Mouse (Mus musculus) splenic B cell, adult 2 months (primary cell): Measurements from ENCODE around the gene Ppcs.

Experiments
- DNase-seq: peaks from one replicate; pipeline ENCODE4 v3.0.0-alpha.2; 2011; ENCODE audit warnings: low read depth, low spot score
- H3K27me3 ChIP-seq: 2 replicates; pipeline ENCODE4 v1.6.1; 2012; ENCODE audit warnings: mild to moderate bottlenecking, low read length, moderate library complexity, mixed read lengths; ENCODE audit not compliant: control insufficient read depth, poor library complexity, insufficient read depth, severe bottlenecking
- H3K36me3 ChIP-seq: 2 replicates; pipeline ENCODE4 v1.6.1; 2012; ENCODE audit warnings: mild to moderate bottlenecking, low read length, moderate library complexity, mixed read lengths; ENCODE audit not compliant: control insufficient read depth, poor library complexity, insufficient read depth, severe bottlenecking

The Ppcs gene

DNA sequence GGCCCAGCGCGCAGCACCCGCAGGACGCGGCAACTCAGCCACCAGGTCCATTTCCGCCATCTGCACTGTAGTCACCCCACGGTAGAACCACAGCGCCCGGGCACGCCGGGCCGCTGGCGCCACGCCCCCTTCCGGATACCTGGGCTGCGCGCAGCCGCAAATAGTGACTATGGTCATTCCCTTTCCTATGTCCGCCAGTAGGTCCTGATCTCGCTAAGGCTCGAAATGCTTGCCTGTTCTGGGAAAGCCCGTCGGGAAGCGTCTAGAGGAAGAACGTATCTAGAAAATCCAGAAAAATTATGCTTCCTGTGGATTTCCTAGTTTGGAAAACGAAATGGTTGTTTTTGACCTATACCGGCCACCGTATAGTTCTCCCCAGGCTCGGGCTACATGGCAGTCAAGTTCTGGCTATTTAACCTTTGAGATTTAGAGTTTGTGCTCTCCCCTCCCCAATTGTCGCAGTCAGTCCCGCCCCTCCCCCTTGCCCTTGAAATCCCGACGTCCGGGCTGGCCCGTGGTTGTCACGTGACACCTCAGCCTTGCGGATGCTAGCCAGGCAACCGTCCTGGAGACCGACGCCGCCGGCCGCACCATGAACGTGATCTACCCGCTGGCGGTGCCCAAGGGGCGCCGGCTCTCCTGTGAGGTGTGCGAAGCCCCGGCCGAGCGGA lies at the start of gene Ppcs, which contains the start of gene Zmynd12:
Gene Ppcs (minus strand): TSS at position 127 of the 671 bp plus-strand sequence.
Gene Zmynd12 (plus strand): TSS at position 521 of the 671 bp plus-strand sequence.
- DNase-seq: peak; percentile 92
- Histone ChIP-seq H3K27me3 (no peaks in the 10 kb centered on the region), H3K36me3 (peaks cover 1% of the 10 kb centered on the region; the same call in 1 of the 2 replicates)

DNA sequence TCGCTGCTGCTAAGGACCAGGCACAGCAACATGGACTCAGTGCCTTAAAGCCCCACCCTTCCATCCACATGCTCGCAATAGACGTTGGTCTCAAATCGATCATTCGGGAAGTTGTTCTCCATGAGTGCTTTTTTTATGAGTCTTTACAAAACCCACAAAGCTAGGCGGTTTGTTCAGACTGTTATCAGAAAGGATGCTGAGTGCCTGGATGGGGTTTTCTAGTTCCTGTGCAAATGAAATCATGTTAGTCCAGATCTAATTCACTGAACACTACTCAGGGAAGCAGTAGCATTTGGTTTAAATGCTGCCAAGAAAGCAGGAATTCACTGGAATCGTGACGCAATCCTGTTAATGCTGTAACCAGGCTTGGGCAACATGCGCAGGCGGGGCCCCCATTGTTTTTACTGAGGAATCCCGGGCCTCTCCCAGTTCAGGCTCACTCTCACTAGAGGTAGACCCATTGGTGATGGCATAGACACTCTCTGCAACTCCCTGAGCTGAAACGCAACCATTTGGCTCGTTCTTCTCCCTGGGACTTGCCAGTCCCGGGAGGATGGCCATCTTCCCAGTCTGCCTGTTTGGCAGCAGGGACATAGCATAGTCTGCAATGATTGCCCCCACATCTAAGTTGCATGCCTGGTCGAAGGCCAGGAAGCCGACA lies 45.6 kb upstream of the Ppcs start:
- no peaks in the 10 kb centered on the region for H3K27me3 ChIP-seq
- DNase-seq: no peak
- H3K36me3 ChIP-seq: no peaks in the 10 kb centered on the region

DNA sequence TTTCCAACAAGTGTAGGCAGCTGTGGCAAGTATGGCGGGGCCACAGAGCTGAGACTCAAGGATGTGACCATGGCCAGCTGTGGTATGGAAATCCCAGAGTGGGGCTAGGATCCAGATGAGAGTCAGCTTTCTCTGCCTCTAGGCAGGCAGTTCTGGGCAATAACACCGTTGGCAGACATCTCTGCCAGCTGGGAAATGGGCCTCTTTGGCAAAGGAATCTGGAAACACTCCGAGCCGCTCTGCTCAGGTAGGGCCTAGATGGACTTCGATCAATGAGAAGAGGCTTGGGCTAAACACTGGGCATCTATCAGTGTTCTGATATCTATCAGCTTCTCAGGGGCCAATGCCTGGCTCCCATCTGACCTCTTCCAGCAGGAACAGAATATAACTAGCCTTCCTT lies 43.6 kb upstream of the Ppcs start:
- Histone ChIP-seq H3K27me3 (no peaks in the 10 kb centered on the region), H3K36me3 (no peaks in the 10 kb centered on the region)
- no peak for DNase-seq

DNA sequence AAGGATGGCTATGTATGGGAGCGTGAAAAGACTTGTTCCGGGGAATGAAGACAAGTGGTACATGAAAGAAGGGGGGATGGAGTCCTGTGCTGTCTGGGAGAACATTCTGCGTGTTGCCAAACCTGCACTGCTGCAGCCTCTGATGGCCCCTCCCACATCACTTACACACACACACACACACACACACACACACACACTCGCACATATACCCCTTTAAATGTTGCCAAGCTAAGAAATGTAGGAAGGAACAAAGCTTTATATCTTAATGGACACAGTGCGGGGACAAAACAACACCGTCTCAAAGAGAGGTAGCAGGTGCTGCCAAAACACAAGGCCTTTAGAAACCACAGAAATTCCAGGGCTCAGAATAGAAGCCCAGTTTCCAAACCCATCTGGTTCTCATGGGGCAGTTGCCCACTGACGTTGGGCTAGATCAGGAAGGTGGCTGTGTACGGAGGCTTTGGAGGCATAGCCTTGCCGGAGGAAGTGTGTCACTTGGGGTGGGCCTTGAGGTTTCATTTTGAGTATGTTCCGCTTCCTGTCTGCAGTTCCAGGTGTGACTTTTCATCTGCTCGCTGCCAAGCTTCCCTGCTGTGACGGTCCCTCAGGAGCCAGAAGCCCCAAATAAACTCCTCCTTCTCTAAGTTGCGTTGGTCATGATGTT lies 41.7 kb upstream of the Ppcs start:
- no peaks in the 10 kb centered on the region for H3K27me3 ChIP-seq
- peak; percentile 82 for DNase-seq
- H3K36me3 ChIP-seq: no peaks in the 10 kb centered on the region

DNA sequence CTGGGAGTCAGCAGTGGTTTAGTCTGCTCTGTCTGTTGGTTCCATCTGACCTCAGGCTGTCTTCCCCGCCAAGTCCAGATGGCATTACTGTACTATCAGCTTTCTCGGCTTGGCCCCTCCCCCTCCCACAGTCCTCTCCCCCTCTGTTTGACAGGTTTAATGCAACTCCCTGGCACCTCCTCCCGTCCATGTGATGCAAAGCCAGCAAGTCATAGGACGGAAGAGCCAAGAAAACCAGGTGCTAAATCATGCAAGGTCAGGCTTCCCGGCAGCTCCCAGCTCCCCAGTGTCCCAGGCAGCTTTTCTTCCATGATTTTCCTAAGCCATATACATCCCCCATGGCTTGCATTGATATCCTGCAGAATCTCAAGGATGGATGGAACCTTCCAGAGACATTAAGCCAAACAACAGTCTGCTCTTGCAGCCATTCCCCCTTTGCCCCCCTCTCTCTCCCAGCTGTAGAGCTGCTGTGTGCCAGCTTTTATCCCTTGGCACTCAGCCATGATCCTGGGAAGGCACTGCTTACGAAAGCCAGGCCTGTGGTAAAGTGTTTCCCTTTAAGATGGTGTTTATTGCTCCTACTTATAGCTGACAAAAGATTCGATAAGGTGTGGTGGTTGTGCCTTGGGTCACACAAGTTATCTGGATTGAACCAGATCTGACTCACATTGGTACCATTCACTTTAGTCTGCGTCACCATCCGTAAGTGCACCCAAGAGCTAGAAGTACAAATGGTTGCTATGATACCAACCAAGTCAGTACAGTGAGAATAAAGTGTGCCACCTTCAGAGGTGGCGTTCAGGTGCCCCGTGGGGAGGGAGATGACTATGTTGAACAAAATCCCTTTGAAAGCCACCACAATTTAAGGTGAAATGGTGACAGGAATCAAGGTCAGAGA lies 40.9 kb upstream of the Ppcs start:
- Histone ChIP-seq H3K27me3 (no peaks in the 10 kb centered on the region), H3K36me3 (no peaks in the 10 kb centered on the region)
- DNase-seq: no peak

DNA sequence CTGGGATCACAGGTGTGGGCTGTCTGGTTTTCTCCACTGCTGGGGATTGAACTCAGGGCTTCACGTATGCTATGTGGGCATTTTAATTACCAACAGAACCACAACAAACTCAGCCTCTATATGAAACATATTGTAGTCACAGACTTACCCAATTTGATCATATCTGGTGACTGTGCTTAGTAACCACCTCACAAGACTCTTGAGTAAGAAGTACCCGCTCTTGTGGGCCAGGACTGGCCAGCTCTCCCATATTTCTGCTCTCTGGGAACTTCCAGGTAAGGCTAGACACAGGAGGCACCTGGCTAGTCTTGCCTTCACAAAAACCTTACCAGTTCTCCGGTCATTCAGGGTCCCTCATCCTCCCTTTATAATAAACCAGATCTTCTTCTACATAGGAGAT lies 40.2 kb upstream of the Ppcs start:
- no peak for DNase-seq
- H3K36me3 ChIP-seq: no peaks in the 10 kb centered on the region
- H3K27me3 ChIP-seq: no peaks in the 10 kb centered on the region

DNA sequence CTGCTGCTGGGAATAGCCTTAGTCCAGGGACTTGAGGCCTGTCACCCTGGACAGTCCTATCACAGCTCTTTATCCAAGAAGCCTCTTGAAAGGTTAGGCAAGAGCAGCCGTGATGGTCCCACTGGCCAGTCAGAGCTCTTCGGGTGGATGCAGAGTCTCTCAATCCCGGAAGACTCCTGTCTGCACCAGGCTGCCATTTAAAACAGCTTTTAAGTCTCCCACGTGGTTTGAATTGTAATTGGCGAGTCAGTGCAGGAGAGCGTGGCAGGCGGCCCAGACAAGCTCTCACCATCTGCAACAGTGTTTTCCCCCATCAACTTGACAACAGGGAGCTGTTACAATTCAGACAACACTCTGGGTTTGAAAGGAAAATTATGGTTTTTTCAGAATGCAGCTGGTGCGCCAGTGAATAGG lies 38.5 kb upstream of the Ppcs start:
- no peaks in the 10 kb centered on the region for H3K27me3 ChIP-seq
- no peak for DNase-seq

DNA sequence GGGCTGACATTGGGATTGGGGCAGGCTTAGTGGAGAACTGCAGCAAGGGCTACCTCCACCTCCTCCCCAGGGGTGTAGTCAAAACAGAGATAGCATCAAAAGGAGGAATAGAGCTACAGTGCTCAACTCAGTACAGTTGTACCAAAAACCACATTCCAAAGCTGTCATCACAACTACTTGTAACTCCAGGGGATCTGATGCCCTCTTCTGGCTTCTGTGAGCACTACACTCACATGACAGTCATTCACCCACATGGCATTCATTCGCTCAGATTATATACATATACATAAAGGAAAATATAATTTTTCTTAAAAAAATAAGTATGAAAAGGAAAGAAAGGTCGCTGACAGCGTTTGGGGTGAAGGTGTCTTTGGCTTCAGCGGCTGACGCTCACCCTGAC lies 38.1 kb upstream of the Ppcs start:
- peak; percentile 24 for DNase-seq

More for the DNA sequence above, 38.5 kb upstream of the Ppcs start:
- no peaks in the 10 kb centered on the region for H3K36me3 ChIP-seq

DNA sequence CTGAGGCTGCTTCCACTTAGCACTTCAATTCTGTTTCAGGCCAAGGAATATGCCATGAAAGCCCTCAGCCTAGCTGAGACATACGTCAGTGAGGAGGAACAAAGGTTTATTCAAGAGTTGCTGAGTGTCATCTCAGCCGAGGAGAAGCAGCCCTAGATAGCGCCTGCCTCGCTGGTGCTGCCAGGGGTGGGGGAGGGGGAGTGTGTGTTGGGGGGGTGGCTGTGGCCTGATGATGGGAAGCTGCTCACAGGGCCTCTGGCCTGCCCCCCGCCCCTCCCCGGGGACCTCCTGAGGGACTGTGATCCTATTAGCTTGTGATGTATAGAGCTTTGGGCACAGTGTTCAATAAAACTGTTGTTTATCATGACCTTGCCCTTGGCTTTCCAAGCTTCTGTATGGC lies 31.3 kb upstream of the Ppcs start:
- no peak for DNase-seq
- no peaks in the 10 kb centered on the region for H3K27me3 ChIP-seq

More for the DNA sequence above, 38.1 kb upstream of the Ppcs start:
- Histone ChIP-seq H3K27me3 (no peaks in the 10 kb centered on the region), H3K36me3 (no peaks in the 10 kb centered on the region)

DNA sequence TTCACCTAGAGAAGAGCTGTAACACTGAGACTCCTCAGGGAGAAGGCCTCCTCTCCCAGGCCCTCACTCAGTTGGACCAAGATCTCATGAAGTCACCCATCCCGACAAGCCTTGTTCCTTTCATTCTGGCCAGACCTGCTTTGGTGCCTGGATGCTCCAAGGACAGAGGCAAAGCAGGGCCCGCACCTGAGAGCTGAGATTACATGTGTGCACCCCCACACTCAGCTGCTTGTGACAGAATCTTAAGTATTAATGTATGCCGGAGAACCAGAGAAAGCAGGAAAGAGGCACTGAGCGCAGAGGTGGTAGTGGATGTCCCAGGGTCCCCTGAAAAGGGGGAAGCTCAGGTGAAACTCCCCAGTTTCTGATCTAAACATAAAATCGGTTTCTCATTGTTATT lies 30.9 kb upstream of the Ppcs start:
- H3K27me3 ChIP-seq: no peaks in the 10 kb centered on the region
- DNase-seq: no peak
- H3K36me3 ChIP-seq: no peaks in the 10 kb centered on the region

More for the DNA sequence above, 31.3 kb upstream of the Ppcs start:
- no peaks in the 10 kb centered on the region for H3K36me3 ChIP-seq

DNA sequence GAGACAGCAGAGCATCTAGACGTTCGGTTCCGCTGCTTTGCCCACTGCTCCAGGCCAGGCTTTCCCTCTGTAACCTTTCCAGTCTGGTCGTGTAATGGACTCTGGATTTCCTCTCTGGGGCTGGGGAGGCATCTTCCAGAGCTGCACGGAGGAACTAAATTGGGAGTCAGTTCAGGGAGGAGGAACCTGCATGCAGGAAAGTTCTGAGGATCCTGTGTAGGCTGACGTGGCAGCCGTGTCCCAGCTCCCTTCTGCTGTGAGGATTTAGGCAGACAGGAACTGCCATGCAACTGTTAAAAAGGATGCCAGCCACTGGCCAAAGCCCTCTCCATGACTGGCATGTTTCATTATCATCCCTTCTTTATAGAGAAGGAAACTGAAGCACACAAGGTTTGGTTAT lies 28.2 kb upstream of the Ppcs start:
- Histone ChIP-seq H3K27me3 (no peaks in the 10 kb centered on the region), H3K36me3 (no peaks in the 10 kb centered on the region)
- DNase-seq: no peak

DNA sequence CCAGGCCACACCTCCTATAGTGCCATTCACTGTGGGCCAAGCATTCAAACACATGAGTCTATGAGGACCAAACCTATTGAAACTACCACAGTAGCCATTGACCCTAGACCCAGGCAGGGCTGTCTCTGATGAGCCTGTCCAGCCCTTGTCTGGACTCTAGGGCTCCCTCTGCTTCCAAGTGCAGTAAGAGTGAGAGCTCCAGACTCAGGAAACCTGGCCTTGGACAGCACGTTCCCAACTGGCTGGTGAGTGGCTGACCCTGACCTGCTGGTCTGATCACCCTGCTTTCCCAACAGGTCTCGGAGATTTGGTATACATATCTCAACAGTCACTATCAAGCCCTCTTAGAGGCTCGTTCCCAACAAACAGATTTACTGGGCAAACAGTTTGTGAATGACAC lies 25.6 kb upstream of the Ppcs start:
- no peaks in the 10 kb centered on the region for H3K36me3 ChIP-seq
- H3K27me3 ChIP-seq: no peaks in the 10 kb centered on the region
- DNase-seq: no peak

DNA sequence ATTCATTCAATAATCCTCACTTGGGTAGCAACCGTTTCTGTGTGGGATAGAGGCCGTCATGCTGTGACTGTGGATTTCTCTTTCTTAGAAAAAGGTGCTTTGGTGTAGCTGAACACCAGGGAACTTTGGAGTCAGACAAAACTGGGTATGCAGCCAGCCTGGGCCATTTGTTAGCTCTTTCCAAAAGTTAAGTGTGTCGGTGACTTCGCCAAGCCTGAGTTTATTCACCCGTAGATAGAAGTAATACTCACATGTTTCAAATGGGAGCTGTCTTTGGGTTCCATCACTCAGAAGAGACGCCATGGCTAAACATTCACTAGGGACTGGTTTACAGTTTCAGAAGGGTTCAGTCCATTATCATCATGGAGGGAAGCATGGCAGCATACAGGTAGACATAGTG lies 25.0 kb upstream of the Ppcs start:
- Histone ChIP-seq H3K36me3 (no peaks in the 10 kb centered on the region), H3K27me3 (no peaks in the 10 kb centered on the region)
- DNase-seq: no peak

DNA sequence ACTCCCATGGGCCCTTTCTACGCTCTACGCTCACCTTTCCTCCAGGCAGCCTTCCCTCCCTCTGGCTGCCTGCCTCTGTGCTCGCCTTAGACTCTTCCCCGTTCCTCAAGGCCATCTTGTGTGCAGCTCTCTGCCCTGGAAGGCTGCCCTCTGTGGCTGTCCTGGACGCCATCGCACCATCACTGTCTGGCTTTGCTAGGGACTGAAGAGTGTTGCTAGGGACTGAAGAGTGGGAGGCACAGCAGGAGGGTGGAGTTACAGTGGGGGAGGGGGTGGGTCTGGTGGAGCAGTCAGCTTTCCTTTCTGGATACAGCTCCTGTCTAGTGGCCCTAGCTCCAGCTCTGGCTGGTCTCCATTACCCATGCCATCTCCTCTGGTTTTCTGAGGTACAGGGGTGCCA lies 20.3 kb upstream of the Ppcs start:
- no peak for DNase-seq
- Histone ChIP-seq H3K27me3 (no peaks in the 10 kb centered on the region), H3K36me3 (no peaks in the 10 kb centered on the region)
